Mouse (Mus musculus) spleen, adult 2 months (tissue): ENCODE data around the gene Smim24.

ENCODE experiments used
- CTCF ChIP-seq: fragments of 200-500 bp; IDR thresholded peaks from 2 replicates; pipeline ENCODE4 v1.5.1; 2011; ENCODE audit warnings: mild to moderate bottlenecking, inconsistent platforms; ENCODE audit not compliant: insufficient read depth, insufficient read length, insufficient replicate concordance; ENCODE audit errors: extremely low read depth
- POLR2A ChIP-seq: fragments of 200-500 bp; IDR thresholded peaks from 2 replicates; pipeline ENCODE4 v1.6.1; 2011; ENCODE audit warnings: low read depth, low read length, inconsistent platforms

DNA sequence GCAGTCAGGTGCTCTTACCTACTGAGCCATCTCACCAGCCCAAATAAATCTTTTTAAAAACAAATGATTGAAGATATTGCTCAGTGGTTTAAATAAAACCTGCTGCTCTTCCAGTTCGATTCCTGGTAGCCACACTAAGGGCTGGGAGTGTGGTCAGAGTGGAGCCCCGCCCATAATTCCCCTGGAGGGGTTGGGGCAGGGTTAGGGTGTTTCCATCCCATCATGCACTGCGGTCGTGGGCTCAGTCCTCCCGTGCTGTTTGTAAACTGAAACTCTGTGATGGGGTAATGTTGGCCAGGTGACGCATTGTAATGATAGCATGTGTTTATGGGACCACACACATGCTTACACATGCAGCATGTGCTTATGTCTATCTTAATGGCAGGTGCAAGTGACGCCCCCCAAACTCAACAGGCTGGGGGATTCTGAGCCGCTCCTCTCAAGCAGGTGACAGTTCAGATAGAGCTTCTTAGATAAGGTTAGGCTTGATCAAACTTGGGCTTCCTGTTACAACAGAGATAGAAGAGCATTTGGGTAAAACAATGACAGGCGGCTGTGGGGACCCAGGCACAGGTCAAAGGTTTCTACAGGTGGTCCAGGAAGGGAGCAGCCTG lies 41.1 kb upstream of the Smim24 start:
- no peak for TF ChIP-seq CTCF
- TF ChIP-seq POLR2A = no peak
